Mouse (Mus musculus): ENCODE data around the gene Rpl7a. TPM values are rescaled to one million over a fixed set of nuclear protein-coding genes. Genes with fewer than 3 reads are reported as not detected.

Rpl7a gene
- total and polyA plus RNA-seq, 2 experiments from 2014 or later: 340 to 1,073 TPM

DNA sequence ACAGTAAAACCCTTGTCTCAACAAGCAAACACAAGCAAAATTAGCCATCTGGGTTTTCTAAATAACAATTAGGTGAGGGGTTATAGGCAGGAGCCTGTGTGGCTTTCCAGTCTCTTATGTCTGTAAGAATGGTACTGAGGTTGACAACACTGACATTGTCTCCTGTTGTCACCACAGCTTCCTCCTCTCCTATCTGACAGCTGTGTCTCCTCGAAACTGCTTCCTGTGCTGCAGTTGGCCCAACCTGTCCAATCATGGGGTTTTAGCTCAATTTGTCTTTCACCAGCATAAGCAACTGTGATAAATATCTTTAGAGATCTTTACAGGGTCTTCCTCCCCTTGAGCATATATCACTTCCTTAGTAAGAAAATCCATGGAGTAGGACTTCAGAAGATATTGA, 25.9 kb downstream of the Rpl7a start:
- 30% methylated on average over 1 of the region's 1 CpGs for WGBS
- Histone ChIP-seq H3K9me3 (replicated peaks; ENCODE audit: control insufficient read depth, low read length) (no peaks in the 10 kb centered on the region), H3K36me3 (replicated peaks; ENCODE audit: control insufficient read depth, insufficient read depth, low read length) (no peaks in the 10 kb centered on the region), H3K4me2 (ENCODE audit: low read depth, low read length) (no peak overlapping the region), H3K4me1 (ENCODE audit: control insufficient read depth, insufficient read depth) (peaks cover 13% of the 10 kb centered on the region), H3K4me3 (ENCODE audit: low read depth, low read length) (no peak overlapping the region), H3K27me3 (ENCODE audit: control insufficient read depth, insufficient read depth, low read length) (no peaks in the 10 kb centered on the region), H3K27ac (ENCODE audit: low read depth) (no peak overlapping the region), H3K9ac (replicated peaks; ENCODE audit: low read depth, low read length) (no peak overlapping the region)
- ATAC-seq (ENCODE audit: insufficient read depth, low read depth) (no peak), DNase-seq (ENCODE audit: low spot score) (no peak)
- TF ChIP-seq EP300 (IDR thresholded peaks at IDR 0.05; ENCODE audit: low read depth): no peak
- no peak for TF ChIP-seq CTCF (IDR thresholded peaks at IDR 0.05; ENCODE audit: low read depth)

DNA sequence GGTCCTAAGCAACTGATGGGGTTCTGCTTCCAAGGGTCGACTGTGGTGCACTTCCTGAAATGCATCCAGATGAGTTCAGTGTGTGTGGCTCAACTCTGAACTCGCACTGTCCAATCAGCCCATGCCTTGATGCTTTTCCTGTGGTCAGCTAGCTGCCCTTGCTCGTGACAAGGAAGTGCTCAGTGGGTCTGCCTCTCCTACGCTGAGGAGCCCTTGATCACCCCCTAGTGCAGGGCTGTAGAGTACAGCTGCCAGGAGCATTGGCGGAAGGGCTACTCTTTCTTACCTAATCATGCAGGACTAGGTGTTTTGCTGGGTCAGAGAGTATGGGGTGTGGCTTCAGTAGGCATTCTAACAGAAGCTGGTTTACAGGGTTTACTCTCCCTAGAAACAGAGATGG, 31.0 kb downstream of the Rpl7a start:
- no peak for ATAC-seq (ENCODE audit: insufficient read depth, low read depth)
- H3K27ac ChIP-seq (ENCODE audit: low read depth): no peak overlapping the region
- 37% methylated on average over 5 of the region's 5 CpGs for WGBS
- H3K4me1 ChIP-seq (ENCODE audit: control insufficient read depth, insufficient read depth): no peaks in the 10 kb centered on the region
- TF ChIP-seq CTCF (IDR thresholded peaks at IDR 0.05; ENCODE audit: low read depth) (no peak), EP300 (IDR thresholded peaks at IDR 0.05; ENCODE audit: low read depth) (no peak)
- H3K36me3 ChIP-seq (replicated peaks; ENCODE audit: control insufficient read depth, insufficient read depth, low read length): no peaks in the 10 kb centered on the region
- no peak overlapping the region for H3K4me3 ChIP-seq (ENCODE audit: low read depth, low read length)
- H3K4me2 ChIP-seq (ENCODE audit: low read depth, low read length): no peak overlapping the region
- no peak for DNase-seq (ENCODE audit: low spot score)
- no peaks in the 10 kb centered on the region for H3K9me3 ChIP-seq (replicated peaks; ENCODE audit: control insufficient read depth, low read length)
- no peak overlapping the region for H3K9ac ChIP-seq (replicated peaks; ENCODE audit: low read depth, low read length)
- H3K27me3 ChIP-seq (ENCODE audit: control insufficient read depth, insufficient read depth, low read length): no peaks in the 10 kb centered on the region

DNA sequence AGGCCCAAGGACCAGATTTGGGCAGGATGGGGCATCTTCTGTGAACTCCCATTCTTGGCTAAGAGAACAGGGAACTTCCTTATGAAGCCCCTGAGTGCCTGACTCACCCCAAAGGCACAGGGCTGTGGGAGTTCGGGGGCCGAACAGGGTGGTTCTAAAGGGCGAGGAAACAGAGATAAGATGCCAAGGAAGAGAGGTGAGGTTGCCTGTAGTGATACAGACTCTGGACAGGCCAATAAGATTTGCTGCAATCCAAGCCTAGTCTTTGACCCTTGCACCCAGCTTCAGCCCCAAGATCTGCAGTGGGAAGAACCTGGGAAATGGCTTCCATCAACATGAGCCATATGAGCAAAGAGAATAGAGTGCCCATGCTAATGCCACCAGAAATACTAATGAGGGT, 32.7 kb downstream of the Rpl7a start:
- H3K36me3 ChIP-seq (replicated peaks; ENCODE audit: control insufficient read depth, insufficient read depth, low read length): no peaks in the 10 kb centered on the region; the same call in 1 of the 2 replicates
- no peaks in the 10 kb centered on the region for H3K4me1 ChIP-seq (ENCODE audit: control insufficient read depth, insufficient read depth)
- no peak overlapping the region for H3K4me3 ChIP-seq (ENCODE audit: low read depth, low read length)
- no peaks in the 10 kb centered on the region for H3K9me3 ChIP-seq (replicated peaks; ENCODE audit: control insufficient read depth, low read length)
- no peak overlapping the region for H3K4me2 ChIP-seq (ENCODE audit: low read depth, low read length)
- ATAC-seq (ENCODE audit: insufficient read depth, low read depth) (no peak), DNase-seq (ENCODE audit: low spot score) (no peak)
- WGBS: 54% methylated on average over 3 of the region's 3 CpGs
- H3K27ac ChIP-seq (ENCODE audit: low read depth): no peak overlapping the region
- H3K27me3 ChIP-seq (ENCODE audit: control insufficient read depth, insufficient read depth, low read length): no peaks in the 10 kb centered on the region
- H3K9ac ChIP-seq (replicated peaks; ENCODE audit: low read depth, low read length): no peak overlapping the region
- no peak for TF ChIP-seq EP300 (IDR thresholded peaks at IDR 0.05; ENCODE audit: low read depth)

- no peak for TF ChIP-seq EP300 (IDR thresholded peaks at IDR 0.05; ENCODE audit: low read depth)
- no peak for TF ChIP-seq CTCF (IDR thresholded peaks at IDR 0.05; ENCODE audit: low read depth)
- no peaks in the 10 kb centered on the region for H3K4me1 ChIP-seq (ENCODE audit: control insufficient read depth, insufficient read depth)
- H3K9ac ChIP-seq (replicated peaks; ENCODE audit: low read depth, low read length): no peak overlapping the region
- H3K4me2 ChIP-seq (ENCODE audit: low read depth, low read length): no peak overlapping the region
- no peaks in the 10 kb centered on the region for H3K9me3 ChIP-seq (replicated peaks; ENCODE audit: control insufficient read depth, low read length)
- H3K27me3 ChIP-seq (ENCODE audit: control insufficient read depth, insufficient read depth, low read length): no peaks in the 10 kb centered on the region
- H3K4me3 ChIP-seq (ENCODE audit: low read depth, low read length): no peak overlapping the region
- ATAC-seq (ENCODE audit: insufficient read depth, low read depth) (no peak), DNase-seq (ENCODE audit: low spot score) (no peak)
- peaks cover 39% of the 10 kb centered on the region for H3K36me3 ChIP-seq (replicated peaks; ENCODE audit: control insufficient read depth, insufficient read depth, low read length)
- H3K27ac ChIP-seq (ENCODE audit: low read depth): no peak overlapping the region
- WGBS: 82% methylated on average over 2 of the region's 2 CpGs
Measured at GRCm38 (mm10) chr2:26950411-26950810, 39.8 kb downstream of the Rpl7a start.

GRCm38 (mm10) chr2:26951346-26951905, 40.9 kb downstream of the Rpl7a start:
- Histone ChIP-seq H3K27ac (ENCODE audit: low read depth) (no peak overlapping the region), H3K4me1 (ENCODE audit: control insufficient read depth, insufficient read depth) (no peaks in the 10 kb centered on the region), H3K27me3 (ENCODE audit: control insufficient read depth, insufficient read depth, low read length) (no peaks in the 10 kb centered on the region), H3K9ac (replicated peaks; ENCODE audit: low read depth, low read length) (no peak overlapping the region), H3K4me2 (ENCODE audit: low read depth, low read length) (no peak overlapping the region), H3K9me3 (replicated peaks; ENCODE audit: control insufficient read depth, low read length) (no peaks in the 10 kb centered on the region), H3K4me3 (ENCODE audit: low read depth, low read length) (no peak overlapping the region), H3K36me3 (replicated peaks; ENCODE audit: control insufficient read depth, insufficient read depth, low read length) (peaks cover 49% of the 10 kb centered on the region)
- 86% methylated on average over 8 of the region's 8 CpGs for WGBS
- TF ChIP-seq CTCF (IDR thresholded peaks at IDR 0.05; ENCODE audit: low read depth) (no peak), EP300 (IDR thresholded peaks at IDR 0.05; ENCODE audit: low read depth) (no peak)
- DNase-seq (ENCODE audit: low spot score): no peak
- no peak for ATAC-seq (ENCODE audit: insufficient read depth, low read depth)

GRCm38 (mm10) chr2:26952193-26952592, 41.6 kb downstream of the Rpl7a start:
- Histone ChIP-seq H3K4me1 (ENCODE audit: control insufficient read depth, insufficient read depth) (no peaks in the 10 kb centered on the region), H3K4me3 (ENCODE audit: low read depth, low read length) (no peak overlapping the region), H3K27me3 (ENCODE audit: control insufficient read depth, insufficient read depth, low read length) (no peaks in the 10 kb centered on the region), H3K9ac (replicated peaks; ENCODE audit: low read depth, low read length) (no peak overlapping the region), H3K36me3 (replicated peaks; ENCODE audit: control insufficient read depth, insufficient read depth, low read length) (peaks cover 54% of the 10 kb centered on the region), H3K4me2 (ENCODE audit: low read depth, low read length) (no peak overlapping the region), H3K9me3 (replicated peaks; ENCODE audit: control insufficient read depth, low read length) (no peaks in the 10 kb centered on the region), H3K27ac (ENCODE audit: low read depth) (no peak overlapping the region)
- ATAC-seq (ENCODE audit: insufficient read depth, low read depth) (no peak), DNase-seq (ENCODE audit: low spot score) (no peak)
- TF ChIP-seq EP300 (IDR thresholded peaks at IDR 0.05; ENCODE audit: low read depth): no peak
- no peak for TF ChIP-seq CTCF (IDR thresholded peaks at IDR 0.05; ENCODE audit: low read depth)
- 90% methylated on average over 4 of the region's 4 CpGs for WGBS

All from heart, postnatal 0 days (tissue).